Mouse (Mus musculus): ENCODE measurements around the gene Myd88. TPM values are rescaled to one million over a fixed set of nuclear protein-coding genes. Genes with fewer than 3 reads are reported as not detected.

Myd88 gene
- total and polyA plus RNA-seq, 3 experiments = 12.3 to 27.0 (median 24.4) TPM

GRCm38 (mm10) chr9:119328488-119328887 lies 12.7 kb downstream of the Myd88 start:
- Histone ChIP-seq H3K9me3 (replicated peaks) (no peaks in the 10 kb centered on the region), H3K36me3 (replicated peaks) (no peaks in the 10 kb centered on the region), H3K4me1 (ENCODE audit: insufficient read depth, low read depth, low read length) (peaks cover 41% of the 10 kb centered on the region), H3K27me3 (ENCODE audit: insufficient read depth, low read length) (peaks cover 8% of the 10 kb centered on the region), H3K4me3 (ENCODE audit: low read depth, low read length) (no peak overlapping the region)
- ATAC-seq (ENCODE audit: extremely low read depth, insufficient number of reproducible peaks, low FRiP score, poor library complexity, severe bottlenecking) = peak; percentile 54; the same call in 1 of the 2 replicates
- DNase-seq (ENCODE audit: low spot score) = no peak
- TF ChIP-seq CTCF (IDR thresholded peaks at IDR 0.05; ENCODE audit: low read depth, low read length) (no peak), GATA2 (IDR thresholded peaks at IDR 0.05; ENCODE audit: borderline replicate concordance, low read depth, low read length) (no peak), POLR2AphosphoS5 (IDR thresholded peaks at IDR 0.05; ENCODE audit: insufficient replicate concordance, low read depth, low read length) (no peak), GATA1 (IDR thresholded peaks at IDR 0.05; ENCODE audit: borderline replicate concordance, low read length) (no peak), TAL1 (conservative IDR thresholded peaks at IDR 0.05; ENCODE audit: low read depth, low read length) (no peak)

GRCm38 (mm10) chr9:119324130-119324529 lies 17.1 kb downstream of the Myd88 start:
- peaks cover 54% of the 10 kb centered on the region for H3K4me1 ChIP-seq (ENCODE audit: insufficient read depth, low read depth, low read length)
- no peak for ATAC-seq (ENCODE audit: extremely low read depth, insufficient number of reproducible peaks, low FRiP score, poor library complexity, severe bottlenecking)
- no peak overlapping the region; the same call in 1 of the 2 replicates for H3K4me3 ChIP-seq (ENCODE audit: low read depth, low read length)
- H3K27me3 ChIP-seq (ENCODE audit: insufficient read depth, low read length) = no peaks in the 10 kb centered on the region
- no peak for DNase-seq (ENCODE audit: low spot score)
- no peaks in the 10 kb centered on the region for H3K9me3 ChIP-seq (replicated peaks)
- peaks cover 11% of the 10 kb centered on the region for H3K36me3 ChIP-seq (replicated peaks)
- TF ChIP-seq GATA1 (IDR thresholded peaks at IDR 0.05; ENCODE audit: borderline replicate concordance, low read length) = no peak
- TF ChIP-seq GATA2 (IDR thresholded peaks at IDR 0.05; ENCODE audit: borderline replicate concordance, low read depth, low read length) = no peak
- TF ChIP-seq CTCF (IDR thresholded peaks at IDR 0.05; ENCODE audit: low read depth, low read length) = no peak
- TF ChIP-seq POLR2AphosphoS5 (IDR thresholded peaks at IDR 0.05; ENCODE audit: insufficient replicate concordance, low read depth, low read length) = no peak
- TF ChIP-seq TAL1 (conservative IDR thresholded peaks at IDR 0.05; ENCODE audit: low read depth, low read length) = no peak

GRCm38 (mm10) chr9:119323260-119323645 lies 18.0 kb downstream of the Myd88 start:
- peaks cover 17% of the 10 kb centered on the region for H3K36me3 ChIP-seq (replicated peaks)
- DNase-seq (ENCODE audit: low spot score) (no peak), ATAC-seq (ENCODE audit: extremely low read depth, insufficient number of reproducible peaks, low FRiP score, poor library complexity, severe bottlenecking) (0 out of 2 replicates have a peak, but pooled peaks have one; percentile 0)
- H3K27me3 ChIP-seq (ENCODE audit: insufficient read depth, low read length) = no peaks in the 10 kb centered on the region
- H3K4me3 ChIP-seq (ENCODE audit: low read depth, low read length) = peak overlapping the region; percentile 99
- no peaks in the 10 kb centered on the region for H3K9me3 ChIP-seq (replicated peaks)
- H3K4me1 ChIP-seq (ENCODE audit: insufficient read depth, low read depth, low read length) = peaks cover 49% of the 10 kb centered on the region
- TF ChIP-seq CTCF (IDR thresholded peaks at IDR 0.05; ENCODE audit: low read depth, low read length) = no peak
- TF ChIP-seq GATA1 (IDR thresholded peaks at IDR 0.05; ENCODE audit: borderline replicate concordance, low read length) = no peak

- DNase-seq (ENCODE audit: low spot score) = peak; percentile 93
- peak within 1 kb of the TSS; percentile 99 for H3K4me3 ChIP-seq (ENCODE audit: low read depth, low read length)
Observed at GRCm38 (mm10) chr9:119322289-119323259, 18.6 kb downstream of the Myd88 start, which contains the start of gene Oxsr1. TSS of gene Oxsr1 (minus strand) at chr9:119322427.

GRCm38 (mm10) chr9:119321392-119322229 lies 19.6 kb downstream of the Myd88 start:
- ATAC-seq (ENCODE audit: extremely low read depth, insufficient number of reproducible peaks, low FRiP score, poor library complexity, severe bottlenecking) (no peak), DNase-seq (ENCODE audit: low spot score) (no peak)
- peak overlapping the region; percentile 99 for H3K4me3 ChIP-seq (ENCODE audit: low read depth, low read length)
- peaks cover 42% of the 10 kb centered on the region for H3K4me1 ChIP-seq (ENCODE audit: insufficient read depth, low read depth, low read length)
- H3K36me3 ChIP-seq (replicated peaks) = peaks cover 22% of the 10 kb centered on the region
- no peak for TF ChIP-seq TAL1 (conservative IDR thresholded peaks at IDR 0.05; ENCODE audit: low read depth, low read length)
- no peak for TF ChIP-seq GATA2 (IDR thresholded peaks at IDR 0.05; ENCODE audit: borderline replicate concordance, low read depth, low read length)
- TF ChIP-seq GATA1 (IDR thresholded peaks at IDR 0.05; ENCODE audit: borderline replicate concordance, low read length) = no peak
- no peak for TF ChIP-seq POLR2AphosphoS5 (IDR thresholded peaks at IDR 0.05; ENCODE audit: insufficient replicate concordance, low read depth, low read length)
- TF ChIP-seq CTCF (IDR thresholded peaks at IDR 0.05; ENCODE audit: low read depth, low read length) = no peak
- no peaks in the 10 kb centered on the region for H3K27me3 ChIP-seq (ENCODE audit: insufficient read depth, low read length)
- H3K9me3 ChIP-seq (replicated peaks) = no peaks in the 10 kb centered on the region

More at GRCm38 (mm10) chr9:119322289-119323259, 18.6 kb downstream of the Myd88 start, which contains the start of gene Oxsr1:
- peaks cover 21% of the 10 kb centered on the region for H3K36me3 ChIP-seq (replicated peaks)
- H3K9me3 ChIP-seq (replicated peaks) = no peaks in the 10 kb centered on the region
- peak; percentile 92 for ATAC-seq (ENCODE audit: extremely low read depth, insufficient number of reproducible peaks, low FRiP score, poor library complexity, severe bottlenecking)
- TF ChIP-seq TAL1 (conservative IDR thresholded peaks at IDR 0.05; ENCODE audit: low read depth, low read length) = no peak
- TF ChIP-seq GATA1 (IDR thresholded peaks at IDR 0.05; ENCODE audit: borderline replicate concordance, low read length) = no peak
- no peak for TF ChIP-seq CTCF (IDR thresholded peaks at IDR 0.05; ENCODE audit: low read depth, low read length)
- no peak for TF ChIP-seq POLR2AphosphoS5 (IDR thresholded peaks at IDR 0.05; ENCODE audit: insufficient replicate concordance, low read depth, low read length)
- no peak for TF ChIP-seq GATA2 (IDR thresholded peaks at IDR 0.05; ENCODE audit: borderline replicate concordance, low read depth, low read length)
- H3K27me3 ChIP-seq (ENCODE audit: insufficient read depth, low read length) = no peaks in the 10 kb centered on the region
- peaks cover 42% of the 10 kb centered on the region for H3K4me1 ChIP-seq (ENCODE audit: insufficient read depth, low read depth, low read length)

Measured in G1E (cell line).